Mouse (Mus musculus) kidney, adult 2 months (tissue): ENCODE results near the gene Apba3. TPM values are rescaled to one million over a fixed set of nuclear protein-coding genes. Genes with fewer than 3 reads are reported as not detected.

Experiments used
- DNase-seq: peaks from one replicate; pipeline ENCODE4 v3.0.0; 2021
- H3K27ac ChIP-seq: fragments of 200-500 bp; 2 replicates; pipeline ENCODE4 v1.5.1; 2012; ENCODE audit warnings: low read depth, low read length, control low read depth, inconsistent platforms; ENCODE audit not compliant: insufficient read depth
- H3K27me3 ChIP-seq: fragments of 200-500 bp; replicated peaks from 2 replicates; pipeline ENCODE4 v1.6.1; 2012; ENCODE audit warnings: mild to moderate bottlenecking, moderate library complexity, low read length, inconsistent platforms; ENCODE audit not compliant: control insufficient read depth, insufficient read depth
- H3K36me3 ChIP-seq: fragments of 200-500 bp; 2 replicates; pipeline ENCODE4 v1.6.1; 2012; ENCODE audit warnings: mild to moderate bottlenecking, moderate library complexity, low read length, inconsistent platforms; ENCODE audit not compliant: control insufficient read depth, insufficient read depth
- H3K4me1 ChIP-seq: fragments of 200-500 bp; 2 replicates; pipeline ENCODE4 v1.6.1; 2011; ENCODE audit warnings: low read length; ENCODE audit not compliant: control insufficient read depth, insufficient read depth
- H3K4me3 ChIP-seq: fragments of 200-500 bp; 2 replicates; pipeline ENCODE4 v1.5.1; 2011; ENCODE audit warnings: mild to moderate bottlenecking, low read depth, low read length, control low read depth; ENCODE audit not compliant: insufficient read depth
- CTCF ChIP-seq: fragments of 200-500 bp; conservative IDR thresholded peaks from 2 replicates; pipeline ENCODE4 v1.5.1; 2011; ENCODE audit warnings: low read depth, mild to moderate bottlenecking, control low read depth, low read length, moderate library complexity, mixed read lengths; ENCODE audit not compliant: insufficient read depth, insufficient read length
- POLR2A ChIP-seq: fragments of 200-500 bp; IDR thresholded peaks from one replicate; pipeline ENCODE4 v1.6.1; 2011; ENCODE audit warnings: low read depth, low read length, control low read depth
- WGBS: fragments of 180-500 bp; shearing (Covaris S2); methylation state at CpG from one replicate; pipeline ENCODE4 v1.1.7; 2018; 5-methylcytosine and 5-hydroxymethylcytosine counted together
- polyA plus RNA-seq: library from polyadenylated mRNA; depleted of rRNA; stranded (reverse); fragments of >200 nt; gene quantifications from 2 replicates; pipeline ENCODE4 v1.2.3, GENCODE M21; 2012

Apba3 gene
- polyA plus RNA-seq, 1 experiment, result 142 TPM

- peak overlapping the region; percentile 2; the same call in 1 of the 2 replicates for H3K4me3 ChIP-seq
- H3K27ac ChIP-seq, result peak overlapping the region; percentile 99
- DNase-seq, result peak; percentile 87
- H3K36me3 ChIP-seq, result no peaks in the 10 kb centered on the region
- TF ChIP-seq POLR2A (no peak), CTCF (no peak)
- peaks cover 80% of the 10 kb centered on the region for H3K4me1 ChIP-seq
- WGBS, result 23% methylated on average over 10 of the region's 10 CpGs
- H3K27me3 ChIP-seq, result no peaks in the 10 kb centered on the region
Observed at GRCm38 (mm10) chr10:81297845-81298244, 31.1 kb downstream of the Apba3 start.

- Histone ChIP-seq H3K4me1 (peaks cover 86% of the 10 kb centered on the region), H3K27ac (peak overlapping the region; percentile 99), H3K27me3 (no peaks in the 10 kb centered on the region), H3K36me3 (no peaks in the 10 kb centered on the region), H3K4me3 (no peak overlapping the region)
- TF ChIP-seq POLR2A, result no peak
- no peak for TF ChIP-seq CTCF
- 62% methylated on average over 17 of the region's 17 CpGs for WGBS
- peak; percentile 43 for DNase-seq
Observed at GRCm38 (mm10) chr10:81298369-81299100, 31.8 kb downstream of the Apba3 start.

DNA sequence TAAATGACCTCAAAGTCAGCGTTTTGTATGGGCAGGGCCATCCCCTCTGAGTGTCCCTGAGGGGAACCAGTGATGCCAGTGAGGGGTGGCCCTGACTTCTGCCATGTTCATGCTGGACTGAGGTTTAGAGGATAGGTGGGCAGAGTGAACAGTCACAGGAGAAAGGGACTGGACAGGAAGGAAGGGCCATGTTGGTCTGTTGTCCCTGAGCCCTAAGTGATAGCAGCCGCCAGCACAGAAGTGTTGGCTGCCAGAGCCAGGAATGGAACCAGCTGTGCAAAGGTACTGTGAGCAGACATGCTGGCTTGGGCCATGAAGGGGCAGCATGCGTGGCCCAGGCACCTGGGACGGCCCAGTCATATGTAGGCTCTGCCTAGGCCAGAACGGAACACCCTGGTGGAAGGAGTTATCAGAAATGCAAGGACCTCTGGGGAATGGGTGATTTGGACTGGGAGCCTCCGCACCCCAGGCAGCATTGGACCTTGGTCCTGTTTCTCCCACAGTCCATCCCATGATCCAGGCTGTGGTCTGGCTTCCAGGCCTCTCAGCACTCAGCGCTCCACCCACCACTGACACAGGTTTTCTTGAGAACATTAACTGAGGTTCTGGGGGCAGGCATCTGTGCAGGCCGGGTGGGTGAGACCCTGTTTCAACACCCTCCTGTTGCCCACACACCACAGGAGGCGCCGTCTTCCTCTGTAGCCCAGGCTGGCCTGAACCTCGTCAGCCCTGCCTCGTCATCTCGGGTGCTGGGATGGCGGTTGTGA lies 33.0 kb downstream of the Apba3 start:
- TF ChIP-seq CTCF (0 out of 2 replicates have a peak, but pooled peaks have one; percentile 0), POLR2A (peak; percentile 65)
- 51% methylated on average over 14 of the region's 14 CpGs for WGBS

GRCm38 (mm10) chr10:81300352-81300907 lies 33.7 kb downstream of the Apba3 start:
- peak overlapping the region; percentile 17; the same call in 1 of the 2 replicates for H3K4me3 ChIP-seq
- H3K27ac ChIP-seq, result peak overlapping the region; percentile 99
- peaks cover 77% of the 10 kb centered on the region for H3K4me1 ChIP-seq
- DNase-seq, result peak; percentile 92
- WGBS, result 42% methylated on average over 9 of the region's 9 CpGs
- TF ChIP-seq CTCF, result no peak
- TF ChIP-seq POLR2A, result no peak
- no peaks in the 10 kb centered on the region for H3K36me3 ChIP-seq
- no peaks in the 10 kb centered on the region for H3K27me3 ChIP-seq

More for the DNA sequence above, 33.0 kb downstream of the Apba3 start:
- Histone ChIP-seq H3K27ac (peak overlapping the region; percentile 99), H3K27me3 (no peaks in the 10 kb centered on the region), H3K36me3 (no peaks in the 10 kb centered on the region), H3K4me1 (peaks cover 84% of the 10 kb centered on the region), H3K4me3 (peak overlapping the region; percentile 17; the same call in 1 of the 2 replicates)
- DNase-seq, result peak; percentile 88

GRCm38 (mm10) chr10:81301321-81301720 lies 34.6 kb downstream of the Apba3 start:
- H3K4me1 ChIP-seq, result peaks cover 71% of the 10 kb centered on the region
- no peaks in the 10 kb centered on the region for H3K36me3 ChIP-seq
- TF ChIP-seq CTCF, result no peak
- TF ChIP-seq POLR2A, result no peak
- DNase-seq, result no peak
- H3K4me3 ChIP-seq, result no peak overlapping the region
- WGBS, result 65% methylated on average over 9 of the region's 9 CpGs
- H3K27ac ChIP-seq, result no peak overlapping the region
- H3K27me3 ChIP-seq, result no peaks in the 10 kb centered on the region

- no peak for DNase-seq
- Histone ChIP-seq H3K4me3 (no peak overlapping the region), H3K27me3 (no peaks in the 10 kb centered on the region), H3K4me1 (peaks cover 64% of the 10 kb centered on the region), H3K27ac (peak overlapping the region; percentile 7), H3K36me3 (no peaks in the 10 kb centered on the region)
- 41% methylated on average over 4 of the region's 4 CpGs for WGBS
- TF ChIP-seq POLR2A, result no peak
- no peak for TF ChIP-seq CTCF
Observed at GRCm38 (mm10) chr10:81302288-81302687, 35.5 kb downstream of the Apba3 start.

GRCm38 (mm10) chr10:81302781-81303218 lies 36.0 kb downstream of the Apba3 start:
- Histone ChIP-seq H3K4me3 (no peak overlapping the region), H3K27me3 (no peaks in the 10 kb centered on the region), H3K27ac (peak overlapping the region; percentile 14), H3K36me3 (no peaks in the 10 kb centered on the region), H3K4me1 (peaks cover 60% of the 10 kb centered on the region)
- peak; percentile 70 for DNase-seq
- no peak for TF ChIP-seq CTCF
- no peak for TF ChIP-seq POLR2A
- 21% methylated on average over 14 of the region's 14 CpGs for WGBS
